8 mouse cellular contexts compared by ENCODE assay signal in genomic region chr7:28576271-28576914, GRCm38 (mm10). TPM values are rescaled to one million over a fixed set of nuclear protein-coding genes. Genes with fewer than 3 reads are reported as not detected.
DNase-seq lines count a peak whose midpoint lies in the region; ATAC-seq lines count a peak whose summit lies in the region.

No protein-coding gene starts in this region.

- H3K9ac ChIP-seq in midbrain, embryonic 13.5 days (replicated peaks), result no peak overlapping the region
- H3K9ac ChIP-seq in midbrain, embryonic 16.5 days (ENCODE audit: low read depth, low read length), result no peak overlapping the region
- H3K9ac ChIP-seq in forebrain, embryonic 16.5 days (replicated peaks; ENCODE audit: low read depth, low read length), result no peak overlapping the region
- H3K9ac ChIP-seq in hindbrain, embryonic 15.5 days, result no peak overlapping the region
- H3K9ac ChIP-seq in neural tube, embryonic 14.5 days (replicated peaks; ENCODE audit: low read depth, low read length), result no peak overlapping the region

- no peaks in the 10 kb centered on the region for H3K27me3 ChIP-seq in midbrain, embryonic 13.5 days
- H3K27me3 ChIP-seq in midbrain, embryonic 16.5 days (ENCODE audit: control insufficient read depth, insufficient read depth, low read depth, low read length), result no peaks in the 10 kb centered on the region
- no peaks in the 10 kb centered on the region for H3K27me3 ChIP-seq in forebrain, embryonic 16.5 days (replicated peaks; ENCODE audit: control insufficient read depth, insufficient read depth, low read length)
- no peaks in the 10 kb centered on the region for H3K27me3 ChIP-seq in hindbrain, embryonic 15.5 days
- no peaks in the 10 kb centered on the region for H3K27me3 ChIP-seq in limb, embryonic 10.5 days (ENCODE audit: low read depth, poor library complexity, severe bottlenecking)
- H3K27me3 ChIP-seq in neural tube, embryonic 14.5 days (ENCODE audit: control insufficient read depth, insufficient read depth, low read length), result no peaks in the 10 kb centered on the region

- WGBS in midbrain, embryonic 13.5 days, result 80% methylated on average over 5 of the region's 5 CpGs
- 72% methylated on average over 5 of the region's 5 CpGs for WGBS in midbrain, embryonic 16.5 days
- WGBS in forebrain, embryonic 16.5 days, result 50% methylated on average over 5 of the region's 5 CpGs
- WGBS in hindbrain, embryonic 15.5 days, result 70% methylated on average over 5 of the region's 5 CpGs
- WGBS in limb, embryonic 10.5 days, result 70% methylated on average over 5 of the region's 5 CpGs
- 70% methylated on average over 5 of the region's 5 CpGs for WGBS in neural tube, embryonic 14.5 days

- H3K4me1 ChIP-seq in midbrain, embryonic 13.5 days (replicated peaks), result peaks cover 23% of the 10 kb centered on the region; the same call in 1 of the 2 replicates
- 0 out of 2 replicates have a peak, but pooled peaks cover 4% of the 10 kb centered on the region for H3K4me1 ChIP-seq in midbrain, embryonic 16.5 days (ENCODE audit: control insufficient read depth, insufficient read depth, low read length)
- H3K4me1 ChIP-seq in forebrain, embryonic 16.5 days (replicated peaks; ENCODE audit: control insufficient read depth, insufficient read depth, low read length), result peaks cover 11% of the 10 kb centered on the region
- H3K4me1 ChIP-seq in hindbrain, embryonic 15.5 days (replicated peaks), result peaks cover 17% of the 10 kb centered on the region
- H3K4me1 ChIP-seq in limb, embryonic 10.5 days, result peaks cover 54% of the 10 kb centered on the region
- H3K4me1 ChIP-seq in neural tube, embryonic 14.5 days (ENCODE audit: control insufficient read depth, insufficient read depth, low read length), result no peaks in the 10 kb centered on the region

- peak; percentile 31; the same call in 1 of the 2 replicates for ATAC-seq in midbrain, embryonic 13.5 days
- ATAC-seq in midbrain, embryonic 16.5 days, result no peak; the same call in 1 of the 2 replicates
- peak; percentile 75 for ATAC-seq in forebrain, embryonic 16.5 days
- peak; percentile 67; the same call in 1 of the 2 replicates for ATAC-seq in hindbrain, embryonic 15.5 days (ENCODE audit: low FRiP score, low read depth)
- ATAC-seq in neural tube, embryonic 14.5 days (ENCODE audit: low read depth), result peak; percentile 39
- ATAC-seq in megakaryocyte, adult 5-6 weeks (ENCODE audit: poor library complexity, severe bottlenecking), result no peak

- no peak overlapping the region for H3K27ac ChIP-seq in midbrain, embryonic 13.5 days
- H3K27ac ChIP-seq in midbrain, embryonic 16.5 days (ENCODE audit: low read length), result no peak overlapping the region
- H3K27ac ChIP-seq in forebrain, embryonic 16.5 days (ENCODE audit: low read length), result no peak overlapping the region; the same call in 1 of the 2 replicates
- no peak overlapping the region for H3K27ac ChIP-seq in hindbrain, embryonic 15.5 days (replicated peaks)
- H3K27ac ChIP-seq in limb, embryonic 10.5 days, result peak overlapping the region; percentile 14; the same call in 1 of the 2 replicates
- no peak overlapping the region for H3K27ac ChIP-seq in neural tube, embryonic 14.5 days (ENCODE audit: low read depth, low read length)

- H3K9me3 ChIP-seq in midbrain, embryonic 13.5 days, result no peaks in the 10 kb centered on the region
- H3K9me3 ChIP-seq in midbrain, embryonic 16.5 days (replicated peaks; ENCODE audit: control insufficient read depth, low read length, poor library complexity, severe bottlenecking), result no peaks in the 10 kb centered on the region
- H3K9me3 ChIP-seq in forebrain, embryonic 16.5 days (ENCODE audit: control insufficient read depth, low read length), result no peaks in the 10 kb centered on the region
- H3K9me3 ChIP-seq in hindbrain, embryonic 15.5 days, result no peaks in the 10 kb centered on the region
- no peaks in the 10 kb centered on the region for H3K9me3 ChIP-seq in limb, embryonic 10.5 days (replicated peaks)
- H3K9me3 ChIP-seq in neural tube, embryonic 14.5 days (ENCODE audit: control insufficient read depth, low read length), result no peaks in the 10 kb centered on the region

- H3K4me3 ChIP-seq in midbrain, embryonic 13.5 days (replicated peaks), result no peak overlapping the region
- H3K4me3 ChIP-seq in midbrain, embryonic 16.5 days (ENCODE audit: low read depth, low read length), result no peak overlapping the region
- H3K4me3 ChIP-seq in forebrain, embryonic 16.5 days (replicated peaks; ENCODE audit: low read length), result no peak overlapping the region
- no peak overlapping the region for H3K4me3 ChIP-seq in hindbrain, embryonic 15.5 days
- no peak overlapping the region for H3K4me3 ChIP-seq in limb, embryonic 10.5 days
- no peak overlapping the region for H3K4me3 ChIP-seq in neural tube, embryonic 14.5 days (ENCODE audit: low read depth, low read length)

- no peak overlapping the region for H3K4me2 ChIP-seq in midbrain, embryonic 13.5 days (replicated peaks)
- no peak overlapping the region for H3K4me2 ChIP-seq in midbrain, embryonic 16.5 days (ENCODE audit: low read length)
- no peak overlapping the region for H3K4me2 ChIP-seq in forebrain, embryonic 16.5 days (ENCODE audit: low read length)
- H3K4me2 ChIP-seq in hindbrain, embryonic 15.5 days, result no peak overlapping the region
- H3K4me2 ChIP-seq in neural tube, embryonic 14.5 days (ENCODE audit: low read depth, low read length), result no peak overlapping the region

- DNase-seq in limb, embryonic 10.5 days (ENCODE audit: low spot score), result no peak
- no peak for DNase-seq in retina, embryonic 14.5 days (ENCODE audit: low spot score)

- no peaks in the 10 kb centered on the region; the same call in 1 of the 2 replicates for H3K36me3 ChIP-seq in midbrain, embryonic 13.5 days
- no peaks in the 10 kb centered on the region for H3K36me3 ChIP-seq in midbrain, embryonic 16.5 days (ENCODE audit: control insufficient read depth, insufficient read depth, low read length)
- H3K36me3 ChIP-seq in forebrain, embryonic 16.5 days (ENCODE audit: control insufficient read depth, insufficient read depth), result no peaks in the 10 kb centered on the region
- no peaks in the 10 kb centered on the region for H3K36me3 ChIP-seq in hindbrain, embryonic 15.5 days
- peaks cover 14% of the 10 kb centered on the region for H3K36me3 ChIP-seq in limb, embryonic 10.5 days
- no peaks in the 10 kb centered on the region for H3K36me3 ChIP-seq in neural tube, embryonic 14.5 days (ENCODE audit: control insufficient read depth, insufficient read depth, low read length)

RNA-seq across cellular contexts. Expression of gene Samd4b, which starts 21.6 kb away (rescaled TPM):
- 20.0 and 25.7 TPM in 2 replicates for polyA plus RNA-seq in midbrain, embryonic 13.5 days (2015; fragmentation: Nextera tagmentation; extraction: Ambion mirVana)
- polyA plus RNA-seq in midbrain, embryonic 16.5 days (2015; fragmentation: Nextera tagmentation; extraction: Ambion mirVana), result 20.2 and 20.4 TPM in 2 replicates
- 25.3 and 26.3 TPM in 2 replicates for polyA plus RNA-seq in forebrain, embryonic 16.5 days (2015; fragmentation: Nextera tagmentation; extraction: Ambion mirVana)
- polyA plus RNA-seq in hindbrain, embryonic 15.5 days (2015; fragmentation: Nextera tagmentation; extraction: Ambion mirVana), result 23.3 and 28.1 TPM in 2 replicates
- 38.2 and 40.2 TPM in 2 replicates for polyA plus RNA-seq in limb, embryonic 10.5 days (2016; fragmentation: Nextera tagmentation; extraction: Ambion mirVana)
- polyA plus RNA-seq in neural tube, embryonic 14.5 days (2014; fragmentation: Nextera tagmentation; extraction: Ambion mirVana), result 24.3 and 25.1 TPM in 2 replicates
- total RNA-seq in megakaryocyte, adult 5-6 weeks (2015), result 30.2 and 35.4 TPM in 2 replicates
- total RNA-seq in megakaryocyte, adult 5-6 weeks (2017), result 6.1 and 7.1 TPM in 2 replicates

RNA-seq across cellular contexts. Expression of gene Pak4, which starts 21.6 kb away (rescaled TPM):
- polyA plus RNA-seq in midbrain, embryonic 13.5 days (2015; fragmentation: Nextera tagmentation; extraction: Ambion mirVana), result 25.6 and 28.0 TPM in 2 replicates
- polyA plus RNA-seq in midbrain, embryonic 16.5 days (2015; fragmentation: Nextera tagmentation; extraction: Ambion mirVana), result 18.1 and 19.1 TPM in 2 replicates
- polyA plus RNA-seq in forebrain, embryonic 16.5 days (2015; fragmentation: Nextera tagmentation; extraction: Ambion mirVana), result 25.5 and 26.7 TPM in 2 replicates
- 20.2 TPM in 2 replicates for polyA plus RNA-seq in hindbrain, embryonic 15.5 days (2015; fragmentation: Nextera tagmentation; extraction: Ambion mirVana)
- 64.9 and 69.8 TPM in 2 replicates for polyA plus RNA-seq in limb, embryonic 10.5 days (2016; fragmentation: Nextera tagmentation; extraction: Ambion mirVana)
- polyA plus RNA-seq in neural tube, embryonic 14.5 days (2014; fragmentation: Nextera tagmentation; extraction: Ambion mirVana), result 10.6 and 15.5 TPM in 2 replicates
- 10.0 and 12.8 TPM in 2 replicates for total RNA-seq in megakaryocyte, adult 5-6 weeks (2015)
- total RNA-seq in megakaryocyte, adult 5-6 weeks (2017), result 9.9 and 11.7 TPM in 2 replicates

RNA-seq across cellular contexts. Expression of gene Nccrp1, which starts 29.3 kb away (rescaled TPM):
- not detected in 2 replicates for polyA plus RNA-seq in midbrain, embryonic 13.5 days (2015; fragmentation: Nextera tagmentation; extraction: Ambion mirVana)
- 0.15 TPM in 1 of 2 replicates, not detected in the other for polyA plus RNA-seq in midbrain, embryonic 16.5 days (2015; fragmentation: Nextera tagmentation; extraction: Ambion mirVana)
- polyA plus RNA-seq in forebrain, embryonic 16.5 days (2015; fragmentation: Nextera tagmentation; extraction: Ambion mirVana), result not detected in 2 replicates
- polyA plus RNA-seq in hindbrain, embryonic 15.5 days (2015; fragmentation: Nextera tagmentation; extraction: Ambion mirVana), result 0.19 TPM in 1 of 2 replicates, not detected in the other
- not detected in 2 replicates for polyA plus RNA-seq in limb, embryonic 10.5 days (2016; fragmentation: Nextera tagmentation; extraction: Ambion mirVana)
- polyA plus RNA-seq in neural tube, embryonic 14.5 days (2014; fragmentation: Nextera tagmentation; extraction: Ambion mirVana), result 0.17 TPM in 1 of 2 replicates, not detected in the other
- total RNA-seq in megakaryocyte, adult 5-6 weeks (2015), result 1.4 and 2.2 TPM in 2 replicates
- total RNA-seq in megakaryocyte, adult 5-6 weeks (2017), result 0.26 TPM in 1 of 2 replicates, not detected in the other

RNA-seq across cellular contexts. Expression of gene Sycn, which starts 35.7 kb away (rescaled TPM):
- polyA plus RNA-seq in midbrain, embryonic 13.5 days (2015; fragmentation: Nextera tagmentation; extraction: Ambion mirVana), result not detected in 2 replicates
- polyA plus RNA-seq in midbrain, embryonic 16.5 days (2015; fragmentation: Nextera tagmentation; extraction: Ambion mirVana), result not detected in 2 replicates
- polyA plus RNA-seq in forebrain, embryonic 16.5 days (2015; fragmentation: Nextera tagmentation; extraction: Ambion mirVana), result not detected in 2 replicates
- polyA plus RNA-seq in hindbrain, embryonic 15.5 days (2015; fragmentation: Nextera tagmentation; extraction: Ambion mirVana), result not detected in 2 replicates
- not detected in 2 replicates for polyA plus RNA-seq in limb, embryonic 10.5 days (2016; fragmentation: Nextera tagmentation; extraction: Ambion mirVana)
- not detected in 2 replicates for polyA plus RNA-seq in neural tube, embryonic 14.5 days (2014; fragmentation: Nextera tagmentation; extraction: Ambion mirVana)
- total RNA-seq in megakaryocyte, adult 5-6 weeks (2015), result not detected in 2 replicates
- total RNA-seq in megakaryocyte, adult 5-6 weeks (2017), result not detected in 2 replicates

RNA-seq across cellular contexts. Expression of gene Ifnl3, which starts 53.8 kb away (rescaled TPM):
- not detected in 2 replicates for polyA plus RNA-seq in midbrain, embryonic 13.5 days (2015; fragmentation: Nextera tagmentation; extraction: Ambion mirVana)
- not detected in 2 replicates for polyA plus RNA-seq in midbrain, embryonic 16.5 days (2015; fragmentation: Nextera tagmentation; extraction: Ambion mirVana)
- not detected in 2 replicates for polyA plus RNA-seq in forebrain, embryonic 16.5 days (2015; fragmentation: Nextera tagmentation; extraction: Ambion mirVana)
- not detected in 2 replicates for polyA plus RNA-seq in hindbrain, embryonic 15.5 days (2015; fragmentation: Nextera tagmentation; extraction: Ambion mirVana)
- not detected in 2 replicates for polyA plus RNA-seq in limb, embryonic 10.5 days (2016; fragmentation: Nextera tagmentation; extraction: Ambion mirVana)
- not detected in 2 replicates for polyA plus RNA-seq in neural tube, embryonic 14.5 days (2014; fragmentation: Nextera tagmentation; extraction: Ambion mirVana)
- total RNA-seq in megakaryocyte, adult 5-6 weeks (2015), result not detected in 2 replicates
- total RNA-seq in megakaryocyte, adult 5-6 weeks (2017), result not detected in 2 replicates

Comparison
In these comparisons a context has a peak if more than half of its experiments do, and no peak if none do; other contexts are left out.
1. ATAC-seq: peak in midbrain, embryonic 13.5 days (single experiment), forebrain, embryonic 16.5 days (single experiment), hindbrain, embryonic 15.5 days (single experiment) and neural tube, embryonic 14.5 days (single experiment); none in midbrain, embryonic 16.5 days (single experiment) and megakaryocyte, adult 5-6 weeks (single experiment).